Mouse (Mus musculus): ENCODE results near the gene Prss40.

Gene Prss40

DNA sequence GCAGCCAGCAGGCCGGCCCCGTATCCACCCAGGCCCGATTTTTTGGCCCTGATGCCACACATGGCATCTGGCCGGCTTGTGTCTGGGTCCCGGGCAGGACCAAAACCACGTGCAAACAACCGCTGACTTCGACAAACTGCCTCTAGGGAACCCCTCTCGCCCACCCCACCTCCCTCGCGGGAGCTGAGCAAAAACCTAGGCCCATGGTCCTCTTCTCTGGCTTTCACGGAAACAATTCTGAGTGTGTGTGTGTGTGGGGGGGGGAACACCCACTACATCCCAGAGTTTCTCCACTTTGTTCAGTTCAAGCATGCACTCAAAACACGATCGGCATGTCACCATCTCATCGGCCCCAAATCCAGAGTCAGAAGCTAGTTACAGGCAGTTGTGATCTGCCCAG lies at the start of gene Prss40:
TSS of gene Prss40 (minus strand) at position 101 of the 400 bp plus-strand sequence.
- no peak for DNase-seq (ENCODE audit: low spot score)

DNA sequence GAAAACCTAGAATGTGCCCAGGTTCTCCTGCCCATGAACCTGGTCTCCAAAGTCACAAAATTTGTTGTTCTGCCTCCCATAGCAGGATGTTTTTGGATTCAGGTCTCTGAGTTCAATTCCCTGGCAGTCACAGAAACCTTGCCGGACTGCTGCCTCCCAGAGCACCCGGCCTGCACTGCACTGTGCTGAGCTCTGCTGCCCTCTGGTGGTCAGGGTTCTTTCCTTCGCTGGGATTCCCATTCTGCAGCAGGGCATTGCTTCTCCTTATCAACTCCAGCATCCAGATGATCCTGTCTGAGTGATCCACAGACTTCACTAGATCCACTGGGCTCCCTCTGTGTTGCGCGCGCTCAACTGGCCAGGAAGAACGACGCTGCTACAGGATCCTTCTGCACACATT lies 41.6 kb upstream of the Prss40 start:
- DNase-seq (ENCODE audit: low spot score), result peak; percentile 40

DNA sequence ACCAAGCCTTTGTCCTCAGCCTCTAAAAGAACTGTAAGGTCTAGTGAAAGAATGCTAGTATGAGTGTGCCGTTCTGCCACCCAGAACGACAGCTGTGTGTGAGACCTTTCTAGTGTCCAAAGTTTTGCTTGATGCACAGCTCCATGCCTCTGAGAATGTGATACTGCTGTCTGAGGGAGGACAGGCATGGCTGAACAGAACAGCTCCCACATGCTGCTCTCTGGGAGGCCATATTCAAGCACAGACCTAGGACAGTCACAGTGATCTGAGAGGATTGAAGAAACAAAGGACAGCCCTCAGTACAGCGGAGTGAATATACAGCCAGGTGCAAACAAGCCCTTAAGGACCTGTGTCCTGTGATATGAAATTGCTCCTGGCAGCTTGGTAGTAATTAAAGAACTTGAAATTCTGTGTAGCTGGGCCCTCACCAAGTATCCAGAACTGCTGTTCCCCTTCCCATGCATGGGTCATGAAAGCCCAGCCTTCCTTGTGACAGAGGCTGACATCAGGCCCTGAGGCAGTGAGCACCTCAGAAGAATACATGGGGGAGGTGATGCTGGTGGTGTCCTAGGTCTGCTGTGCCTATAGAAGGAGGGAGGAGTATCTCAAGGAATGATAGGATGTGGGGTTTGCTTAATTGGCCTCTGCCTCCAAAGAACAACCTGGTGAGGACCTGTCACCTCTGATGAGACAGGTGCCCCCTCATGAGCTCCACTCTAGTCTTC lies 40.7 kb upstream of the Prss40 start:
- DNase-seq (ENCODE audit: low spot score), result no peak

DNA sequence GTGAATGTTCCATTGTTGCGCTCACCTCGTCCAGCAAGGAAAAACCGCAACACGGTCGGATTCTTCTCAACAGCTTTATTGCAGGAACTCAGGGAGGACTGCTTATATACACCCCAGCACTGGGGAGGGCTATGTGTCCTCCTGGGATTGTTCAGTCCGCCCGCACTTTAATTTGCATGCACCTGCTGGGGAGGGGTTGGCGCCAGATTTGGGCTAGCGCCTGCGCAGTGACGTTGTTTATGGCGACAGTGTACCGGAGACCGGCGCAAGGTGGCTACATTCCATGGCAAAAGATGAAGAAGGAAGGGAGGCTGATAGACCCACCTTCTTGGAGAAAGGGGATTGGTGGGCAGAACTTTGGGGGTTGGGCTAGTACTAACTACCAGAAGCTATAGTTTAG lies 39.3 kb upstream of the Prss40 start:
- DNase-seq (ENCODE audit: low spot score), result no peak

DNA sequence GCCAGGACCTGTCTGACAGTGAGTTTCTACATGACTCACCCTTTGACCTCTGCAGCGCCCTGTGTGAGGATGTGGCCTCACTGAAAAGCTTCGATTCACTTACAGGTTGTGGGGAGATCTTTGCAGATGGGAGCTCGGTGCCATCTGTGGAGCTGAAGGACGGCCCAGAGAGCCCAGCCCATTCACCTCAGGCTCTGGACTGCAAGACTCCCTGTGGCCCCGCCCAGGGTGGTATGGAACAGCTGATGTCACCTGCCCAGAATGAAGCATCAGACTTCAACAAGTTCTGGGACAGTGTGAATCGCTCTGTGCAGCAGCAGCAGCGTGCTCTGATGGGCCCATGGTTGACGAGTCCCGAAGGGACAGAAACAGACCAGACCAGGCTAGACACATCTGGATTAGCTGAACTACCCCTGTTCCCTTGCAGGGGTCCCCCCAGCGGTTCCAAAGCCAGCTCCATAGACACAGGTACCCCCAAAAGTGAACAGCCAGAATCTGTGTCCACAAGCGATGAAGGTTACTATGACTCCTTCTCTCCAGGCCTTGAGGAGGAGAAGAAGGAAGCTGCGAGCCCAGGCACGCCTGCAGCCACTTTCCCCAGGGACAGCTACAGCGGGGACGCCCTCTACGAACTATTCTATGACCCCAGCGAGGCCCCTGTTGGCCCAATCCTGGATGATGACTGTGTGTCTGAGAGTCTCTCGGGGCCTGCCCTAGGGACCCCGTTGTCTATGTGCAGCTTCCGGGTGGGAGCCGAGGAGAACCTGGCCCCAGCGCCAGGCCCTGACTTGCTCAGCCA lies 26.8 kb upstream of the Prss40 start:
- DNase-seq (ENCODE audit: low spot score), result no peak

DNA sequence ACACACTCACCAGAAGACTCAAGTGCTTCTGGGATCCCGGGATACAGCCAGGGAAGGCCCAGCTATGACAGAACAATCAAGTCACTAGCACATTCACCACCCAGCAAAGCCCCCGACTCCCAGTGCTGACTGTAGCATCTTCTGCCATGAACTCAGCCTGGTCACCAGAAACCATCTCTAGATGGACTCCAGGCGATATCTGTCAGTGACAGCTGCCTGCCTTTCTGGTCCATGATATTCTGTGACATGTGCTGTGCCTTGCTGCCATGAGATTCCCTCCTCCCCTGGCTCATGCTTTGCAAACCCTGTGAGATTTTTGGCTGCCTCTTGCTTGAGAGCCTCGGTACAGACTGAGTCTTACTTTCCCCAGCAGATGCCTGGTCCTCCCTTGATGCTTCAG lies 24.0 kb upstream of the Prss40 start:
- DNase-seq (ENCODE audit: low spot score), result no peak

DNA sequence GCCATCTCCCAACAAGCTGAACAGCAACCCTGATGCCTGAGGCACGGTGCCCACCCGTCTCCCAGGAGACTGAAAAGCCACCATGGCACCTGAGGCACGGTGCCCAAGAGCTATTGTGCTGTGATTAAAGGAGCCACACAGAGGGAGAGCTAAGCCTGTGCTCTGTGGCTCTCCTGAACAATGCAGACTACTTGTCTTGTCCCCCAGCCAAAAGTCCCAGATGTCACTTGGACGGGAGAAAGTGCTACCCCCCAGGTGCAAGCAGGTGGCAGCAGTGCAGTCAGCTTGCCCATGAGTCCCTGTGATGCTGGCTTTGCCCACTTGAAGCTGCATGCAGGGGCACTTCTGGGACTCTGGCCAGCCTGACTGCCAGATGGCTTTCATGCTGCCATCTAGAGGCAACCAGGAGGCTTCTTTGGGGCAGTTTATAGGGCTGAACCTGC lies 23.1 kb upstream of the Prss40 start:
- no peak for DNase-seq (ENCODE audit: low spot score)

DNA sequence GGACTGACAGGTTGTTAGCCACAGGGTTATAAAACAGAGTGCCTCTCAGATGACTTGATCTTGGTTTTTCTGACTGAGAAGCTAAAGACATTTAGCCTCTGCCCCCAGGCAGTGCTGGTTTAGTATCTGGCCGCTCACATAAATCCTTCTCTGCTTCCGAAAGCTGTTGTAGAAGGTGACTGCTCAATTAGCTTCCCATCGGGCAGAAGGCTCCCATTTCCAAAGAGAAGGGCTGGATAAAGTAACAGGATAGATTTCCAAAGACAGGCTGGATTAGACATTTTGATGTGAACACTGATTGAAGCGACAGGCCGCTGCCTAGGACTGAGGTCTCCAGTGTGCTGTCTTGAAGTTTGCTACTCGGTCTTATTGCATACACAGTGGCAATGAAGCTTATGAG lies 21.5 kb upstream of the Prss40 start:
- no peak for DNase-seq (ENCODE audit: low spot score)

DNA sequence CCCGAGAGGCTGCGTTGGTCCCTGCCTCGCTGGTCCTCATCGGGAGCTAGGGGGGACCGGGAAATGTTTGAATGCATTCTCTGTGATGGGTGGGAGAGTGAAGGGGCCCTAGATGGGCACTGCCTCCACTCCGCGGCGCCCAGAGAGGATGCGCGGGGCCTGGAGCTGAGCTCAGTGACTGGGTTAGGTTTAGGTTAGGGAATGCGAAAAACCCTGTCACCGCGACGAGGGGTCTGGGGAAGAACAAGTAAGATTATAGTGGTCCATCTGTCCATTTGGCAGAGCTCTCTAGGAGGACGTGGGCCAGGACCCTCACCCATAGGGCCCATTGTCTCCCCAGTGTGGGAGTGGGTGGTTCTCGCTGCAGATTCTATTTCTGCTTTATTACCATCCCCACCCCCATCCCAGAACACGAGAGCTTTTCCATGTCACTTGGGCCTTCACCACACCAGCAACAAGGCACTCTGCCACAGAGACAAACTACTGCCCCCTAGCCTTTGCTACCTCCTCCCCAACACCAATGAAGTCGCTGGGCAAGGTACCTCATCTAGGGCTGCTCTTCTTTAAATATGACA lies 19.1 kb upstream of the Prss40 start:
- DNase-seq (ENCODE audit: low spot score), result no peak

DNA sequence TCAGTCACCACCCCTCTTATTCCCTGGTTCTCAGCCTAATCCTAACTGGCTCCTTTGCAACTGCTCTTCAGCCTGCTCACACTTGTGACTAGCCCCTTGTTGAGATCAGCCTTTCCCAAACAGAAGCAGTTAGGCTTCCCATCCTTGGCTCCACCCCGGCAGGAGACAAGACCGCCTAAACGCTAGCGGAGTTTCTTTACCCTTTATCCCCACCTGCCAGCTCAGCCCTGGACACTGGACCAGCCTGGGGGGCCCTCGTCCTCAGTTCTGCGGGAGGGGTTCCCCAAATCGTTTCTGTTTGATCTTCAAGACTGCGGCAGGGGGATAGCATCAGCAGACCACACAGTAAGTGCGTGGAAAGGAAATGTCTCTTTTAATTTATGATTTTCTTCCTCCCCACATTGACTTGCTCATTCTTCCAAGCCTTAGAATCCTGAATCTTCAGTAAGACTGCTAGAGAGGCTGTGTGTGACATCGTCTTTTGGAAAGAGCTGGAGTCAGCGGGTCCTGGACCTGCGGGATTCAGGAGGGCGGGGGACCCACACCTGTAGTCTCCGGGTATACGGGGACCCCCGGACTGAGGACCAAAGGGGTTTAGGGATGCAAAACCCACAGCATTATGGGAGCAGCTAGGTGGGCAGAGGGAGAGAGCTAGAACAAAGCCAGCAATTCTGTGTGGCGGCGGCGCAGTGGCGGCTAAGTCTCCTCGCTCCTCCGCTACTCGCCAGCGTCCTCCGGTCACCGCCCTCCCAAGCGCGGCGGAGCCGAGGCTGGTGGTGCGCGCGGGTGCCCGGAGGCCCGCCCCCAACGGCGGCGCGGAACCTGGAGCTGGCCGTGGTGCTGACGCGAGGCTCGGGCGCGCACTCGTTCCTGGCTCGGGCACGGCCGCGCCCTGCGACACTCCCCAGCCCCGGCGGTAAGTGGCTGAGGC lies 18.4 kb upstream of the Prss40 start, which contains the start of gene Amer3:
TSS of gene Amer3 (plus strand) at position 807 of the 931 bp plus-strand sequence.
- DNase-seq (ENCODE audit: low spot score), result peak; percentile 35

DNA sequence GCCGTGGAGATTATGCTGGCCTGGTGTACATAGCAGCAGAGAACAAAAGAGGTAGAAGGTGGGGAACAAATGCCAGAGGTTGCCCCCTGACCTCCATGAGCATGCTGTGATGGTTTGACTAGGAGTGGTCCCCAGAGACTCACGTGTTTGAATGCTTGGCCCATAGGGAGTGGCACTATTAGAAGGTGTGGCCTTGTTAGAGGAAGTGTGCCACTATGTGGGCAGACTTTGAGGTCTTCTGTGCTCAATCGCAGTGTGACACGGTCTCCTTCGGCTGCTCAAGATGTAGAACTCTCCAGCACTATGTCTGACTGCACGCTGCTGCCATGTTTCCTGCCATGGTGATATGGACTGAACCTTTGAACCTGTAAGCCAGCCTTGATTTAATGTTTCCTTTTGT lies 12.5 kb upstream of the Prss40 start:
- no peak for DNase-seq (ENCODE audit: low spot score)

DNA sequence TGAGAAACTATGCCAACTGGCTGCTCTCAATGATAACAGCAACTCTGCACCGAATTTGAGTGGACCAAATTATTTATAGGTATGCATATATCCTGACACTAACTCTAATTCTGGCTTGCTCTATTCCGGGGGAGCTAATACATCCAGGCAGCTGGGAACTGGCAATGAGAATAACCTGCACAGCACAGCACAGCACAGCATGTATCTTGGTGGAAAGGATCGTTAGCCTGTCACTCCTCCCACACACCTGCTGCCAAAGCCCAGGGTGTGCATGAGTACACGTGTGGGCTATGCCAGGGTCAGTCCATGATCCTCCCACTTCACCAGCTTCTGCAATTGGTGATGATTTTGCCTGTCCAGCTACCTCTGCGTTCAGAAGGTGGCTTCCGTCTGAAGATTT lies 10.7 kb upstream of the Prss40 start:
- no peak for DNase-seq (ENCODE audit: low spot score)

DNA sequence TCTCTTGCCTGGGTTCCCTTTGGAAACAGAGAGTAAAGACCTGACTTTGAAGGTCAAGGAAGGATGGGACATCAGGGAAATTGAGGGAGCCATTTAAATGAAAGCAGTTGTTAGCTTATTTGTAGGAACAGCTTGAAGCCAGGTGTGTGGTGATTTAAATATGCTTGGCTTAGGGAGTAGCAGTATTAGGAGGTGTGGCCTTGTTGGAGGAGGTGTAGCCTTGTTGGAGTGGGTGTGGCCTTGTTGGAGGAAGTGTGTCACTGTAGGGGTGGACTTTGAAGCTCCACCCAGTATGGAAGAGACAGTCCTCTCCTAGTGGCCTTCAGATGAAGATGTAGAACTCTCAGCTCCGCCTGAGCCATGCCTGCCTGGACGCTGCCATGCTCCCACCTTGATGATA lies 9.1 kb upstream of the Prss40 start:
- no peak for DNase-seq (ENCODE audit: low spot score)

DNA sequence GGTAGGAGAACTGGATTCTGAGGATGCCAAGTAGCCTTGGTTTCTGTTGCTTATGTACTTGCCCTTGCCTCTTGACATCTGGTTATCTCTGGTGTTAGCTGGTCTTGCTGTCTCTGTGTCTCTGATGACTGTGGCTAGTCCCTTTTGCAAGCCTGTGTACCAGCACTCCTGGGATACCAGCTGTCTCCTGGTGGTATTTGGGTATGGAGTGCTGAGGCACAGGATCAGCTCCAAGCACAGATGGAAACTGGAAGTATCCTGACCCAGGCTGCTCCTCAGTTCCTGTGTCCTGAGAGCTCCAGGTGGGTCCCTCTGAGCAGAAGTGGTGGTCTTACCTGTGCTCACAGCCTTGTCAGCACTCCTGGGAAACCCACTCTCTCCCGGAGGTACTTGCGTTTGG lies 7.4 kb upstream of the Prss40 start:
- no peak for DNase-seq (ENCODE audit: low spot score)

DNA sequence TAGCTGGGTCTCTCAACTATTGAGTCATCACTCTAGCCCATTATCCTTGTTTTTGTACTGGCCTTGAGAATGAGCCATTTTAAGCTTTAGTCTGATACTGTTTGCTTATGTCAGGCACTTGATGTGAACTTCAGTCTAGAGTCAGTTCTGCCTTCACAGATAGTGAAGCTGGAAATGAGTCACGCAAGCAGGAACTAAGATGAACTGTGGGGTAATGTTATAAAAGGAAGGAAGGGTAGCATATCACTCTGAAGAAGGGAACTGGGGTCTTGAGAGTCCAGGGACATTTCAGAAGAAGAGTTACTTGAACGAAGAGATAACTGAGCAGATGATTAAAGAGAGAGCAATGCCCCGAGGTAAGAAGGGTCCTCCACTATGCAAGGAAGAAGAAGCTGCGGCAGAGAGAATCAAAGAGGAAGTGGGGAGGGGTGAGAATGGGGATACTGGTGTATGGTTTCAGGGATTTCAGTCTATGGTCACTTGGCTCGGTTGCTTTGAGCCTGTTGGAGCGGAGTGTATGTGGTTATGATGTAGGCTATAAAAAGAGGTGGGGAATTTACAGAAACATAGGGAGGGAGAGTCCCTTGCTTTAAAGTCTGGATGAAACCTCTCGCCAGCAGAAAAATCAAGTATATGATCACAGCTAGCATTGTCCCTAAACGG lies 3.8 kb upstream of the Prss40 start:
- DNase-seq (ENCODE audit: low spot score), result no peak

DNA sequence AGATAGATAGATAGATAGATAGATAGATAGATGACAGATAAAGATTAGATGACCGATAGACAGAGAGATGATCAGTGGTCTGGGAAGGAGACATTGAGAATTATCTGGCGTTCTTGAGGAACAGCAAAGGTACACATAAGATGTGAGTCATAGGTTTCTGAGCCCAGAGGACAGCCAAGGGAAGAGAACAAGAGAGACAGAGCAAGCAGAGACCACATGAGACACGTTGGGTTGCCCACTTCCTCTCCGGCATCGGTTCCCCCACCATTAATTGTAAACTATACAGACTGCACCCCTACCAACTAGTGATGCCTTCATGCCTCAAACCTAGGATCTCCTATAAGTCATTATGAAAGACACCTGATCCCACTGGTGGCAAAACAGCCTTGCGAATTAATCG lies 6.5 kb downstream of the Prss40 start:
- no peak for DNase-seq (ENCODE audit: low spot score)

DNA sequence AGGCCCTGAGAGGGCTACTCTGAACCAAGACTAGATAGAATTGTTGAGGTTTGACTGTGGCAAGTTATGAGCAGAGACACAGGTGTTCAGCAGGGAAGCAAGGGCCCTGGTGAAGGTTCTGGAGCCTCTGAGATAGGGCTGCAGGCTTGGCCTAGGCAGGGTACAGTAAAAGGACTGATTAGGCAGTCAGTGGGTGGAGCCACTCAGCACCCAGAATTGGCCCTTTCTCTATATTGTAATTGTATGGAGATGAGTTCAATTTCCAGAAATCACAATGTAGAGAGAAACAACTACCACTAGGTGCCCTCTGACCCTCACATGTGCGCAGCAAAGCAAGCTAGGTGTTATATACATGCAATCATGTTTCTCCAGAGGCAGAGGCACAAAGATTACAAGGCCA lies 7.1 kb downstream of the Prss40 start:
- no peak for DNase-seq (ENCODE audit: low spot score)

DNA sequence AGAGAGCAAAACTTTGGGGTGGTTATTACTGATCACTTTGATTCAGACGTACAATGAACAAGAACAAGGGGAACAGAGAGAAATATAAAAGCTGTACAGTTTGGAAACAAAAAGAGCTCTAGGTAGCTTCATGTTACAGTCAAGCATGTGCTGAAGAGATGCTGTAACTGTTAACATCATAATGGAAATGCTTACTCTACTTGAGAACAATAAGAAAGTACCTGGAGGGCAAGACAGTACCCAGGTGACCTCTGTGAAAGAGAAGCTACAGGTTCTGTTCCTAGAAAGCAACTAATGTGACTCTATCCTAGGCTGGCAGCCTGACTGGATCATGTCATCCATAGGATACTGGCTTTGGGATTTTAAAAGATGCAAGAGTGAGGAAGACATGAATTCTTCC lies 13.7 kb downstream of the Prss40 start:
- no peak for DNase-seq (ENCODE audit: low spot score)

DNA sequence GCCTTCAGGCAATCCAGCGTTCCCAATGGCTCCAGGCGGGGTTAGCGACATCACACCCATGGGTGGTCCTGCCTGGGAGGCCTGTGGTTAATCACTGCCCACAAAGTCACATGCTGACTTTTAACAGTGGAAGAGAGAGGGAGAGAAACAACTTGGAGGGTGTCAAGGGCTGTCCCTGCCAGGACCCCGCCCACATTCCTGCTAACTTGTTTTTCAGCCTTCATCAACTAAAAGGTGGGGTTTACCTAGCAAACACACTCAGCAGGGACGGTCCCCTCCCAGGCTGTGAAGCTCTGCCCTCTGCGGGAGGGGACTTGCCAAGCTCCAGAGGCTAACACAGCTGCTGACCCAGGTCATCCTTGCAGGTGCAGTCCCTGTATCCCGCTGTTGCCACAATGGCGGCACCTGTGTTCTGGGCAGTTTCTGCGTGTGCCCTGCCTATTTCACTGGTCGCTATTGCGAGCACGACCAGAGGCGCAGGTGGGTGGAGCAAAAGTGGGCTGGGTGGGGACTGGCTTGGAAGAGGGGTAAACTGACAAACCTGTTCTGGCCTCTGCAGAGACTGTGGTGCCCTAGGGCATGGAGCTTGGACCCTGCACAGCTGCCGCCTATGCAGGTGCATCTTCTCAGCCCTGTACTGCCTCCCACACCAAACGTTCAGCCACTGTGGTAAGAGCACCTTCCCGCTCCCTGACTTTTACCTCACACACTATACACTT lies 23.8 kb downstream of the Prss40 start:
- no peak for DNase-seq (ENCODE audit: low spot score)

DNA sequence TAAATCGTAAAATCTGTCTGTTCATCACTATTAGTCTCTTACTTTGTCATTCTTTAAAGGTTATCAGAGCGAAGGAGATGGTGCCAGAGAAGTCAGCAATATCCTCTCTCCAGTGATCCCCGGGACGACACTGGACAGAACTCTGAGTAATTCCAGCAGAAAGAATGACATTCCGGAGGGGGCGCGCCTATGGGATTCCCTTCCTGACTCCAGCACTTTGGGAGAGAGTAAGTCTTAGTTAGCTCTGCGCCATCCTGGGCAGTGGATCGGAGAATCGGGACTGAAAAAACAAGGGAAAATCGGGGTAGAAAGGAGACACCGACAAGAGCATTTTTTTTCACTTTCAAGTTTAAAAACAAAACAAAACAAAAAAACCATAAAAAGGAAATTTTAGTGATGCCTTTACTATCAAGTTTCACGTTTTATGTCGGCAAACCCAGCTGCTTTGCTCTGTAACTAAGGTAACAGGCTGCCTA lies 24.4 kb downstream of the Prss40 start:
- no peak for DNase-seq (ENCODE audit: low spot score)
